In the genomic region with DNA sequence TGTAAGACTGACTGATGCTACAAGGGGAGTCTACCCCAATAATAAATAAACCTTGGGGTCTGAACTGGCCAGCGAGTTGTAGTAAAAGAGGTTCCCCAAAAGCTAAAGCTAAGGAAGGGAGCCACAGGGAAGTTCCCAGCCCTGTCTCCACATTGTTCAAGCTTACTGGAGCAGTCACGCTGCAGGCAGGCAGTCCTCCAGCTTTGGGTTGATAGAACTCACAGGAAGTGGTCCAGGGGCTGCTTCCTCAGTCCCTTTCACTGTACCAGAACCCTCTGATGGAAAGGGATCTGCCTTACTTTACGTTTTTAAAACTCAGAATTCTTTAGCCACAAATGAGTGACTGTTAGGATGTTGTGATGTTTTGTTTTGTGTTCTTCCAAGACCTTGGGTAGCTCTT, we compare ENCODE assay signal across 25 mouse cellular contexts. TPM values are rescaled to one million over a fixed set of nuclear protein-coding genes. Genes with fewer than 3 reads are reported as not detected.
"Had no signal": no experiment of that assay in that cellular context is flagged by ENCODE, and none has a peak within 500 bp of the region (broad histone marks: within the 10 kb centered on the region; RNA-seq: fewer than 3 reads in every experiment).

No protein-coding gene starts in this region.

- H3K27me3 ChIP-seq: limb, embryonic 13.5 days; liver, embryonic 12.5 days; liver, embryonic 15.5 days; lung, embryonic 15.5 days; midbrain, embryonic 12.5 days; midbrain, embryonic 15.5 days; neural tube, embryonic 12.5 days; neural tube, embryonic 15.5 days had no signal

- H3K4me1 ChIP-seq: limb, embryonic 10.5 days; limb, embryonic 13.5 days; lung, embryonic 15.5 days; midbrain, embryonic 12.5 days; midbrain, embryonic 15.5 days; neural tube, embryonic 12.5 days; neural tube, embryonic 15.5 days had no signal

- H3K4me3 ChIP-seq: limb, embryonic 10.5 days; limb, embryonic 13.5 days; liver, embryonic 12.5 days; liver, embryonic 15.5 days; lung, embryonic 15.5 days; midbrain, embryonic 12.5 days; midbrain, embryonic 15.5 days; neural tube, embryonic 12.5 days; neural tube, embryonic 15.5 days had no signal

- DNase-seq: kidney, adult 18-20 months; kidney, adult 9 months; kidney, postnatal 14 days; kidney, postnatal 4 days; layer of hippocampus, postnatal 36 days; liver; lung, adult 18-20 months; lung, postnatal 10 days; lung, postnatal 36 days; right cerebral cortex, adult 18-20 months; right cerebral cortex, postnatal 14 days; right cerebral cortex, postnatal 4 days; thymus, postnatal 36 days had no signal

- H3K4me2 ChIP-seq: limb, embryonic 13.5 days; liver, embryonic 12.5 days; liver, embryonic 15.5 days; lung, embryonic 15.5 days; midbrain, embryonic 12.5 days; midbrain, embryonic 15.5 days; neural tube, embryonic 12.5 days; neural tube, embryonic 15.5 days had no signal

- H3K27ac ChIP-seq: limb, embryonic 10.5 days; limb, embryonic 13.5 days; liver, embryonic 12.5 days; liver, embryonic 15.5 days; lung, embryonic 15.5 days; midbrain, embryonic 12.5 days; midbrain, embryonic 15.5 days; neural tube, embryonic 12.5 days; neural tube, embryonic 15.5 days; stomach, postnatal 0 days had no signal

- H3K9me3 ChIP-seq: limb, embryonic 10.5 days; limb, embryonic 13.5 days; liver, embryonic 12.5 days; liver, embryonic 15.5 days; lung, embryonic 15.5 days; midbrain, embryonic 12.5 days; midbrain, embryonic 15.5 days; neural tube, embryonic 12.5 days; neural tube, embryonic 15.5 days had no signal

- H3K9ac ChIP-seq: limb, embryonic 13.5 days; liver, embryonic 12.5 days; liver, embryonic 15.5 days; lung, embryonic 15.5 days; midbrain, embryonic 12.5 days; midbrain, embryonic 15.5 days; neural tube, embryonic 12.5 days; neural tube, embryonic 15.5 days had no signal

- ATAC-seq: intestine, embryonic 16.5 days; liver, embryonic 12.5 days; midbrain, embryonic 15.5 days had no signal

RNA-seq across cellular contexts. Expression of gene Hsd17b1, which starts 30.7 kb away (rescaled TPM):
- polyA plus RNA-seq: limb, embryonic 10.5 days; stomach, embryonic 14.5 days had no signal
